8 mouse cellular contexts compared by ENCODE assay signal in the genomic region with DNA sequence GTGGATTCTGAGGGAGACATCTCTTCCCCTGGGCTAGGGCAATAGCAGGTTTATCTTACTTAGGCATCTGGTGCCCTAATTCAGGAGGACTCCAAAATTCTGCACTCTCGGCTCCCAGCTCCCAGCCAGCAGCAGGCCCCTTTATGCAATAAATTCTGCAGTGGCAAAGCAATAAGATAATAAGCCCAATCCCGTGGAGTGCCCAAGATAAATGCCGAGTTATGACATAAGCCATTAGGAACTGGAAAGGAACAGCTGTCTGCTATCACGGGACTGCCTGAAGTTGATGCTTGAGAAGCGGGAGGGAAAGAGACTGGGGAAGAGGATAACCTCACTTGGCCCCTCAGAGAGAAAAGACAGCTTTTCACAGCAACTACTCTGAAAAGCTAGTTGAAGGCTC.
A peak's percentile ranks its signal among the peaks of the same experiment; 100 is the strongest.
DNase-seq lines count a peak whose midpoint lies in the region; ATAC-seq lines count a peak whose summit lies in the region.

No protein-coding gene starts in this region.

- H3K9me3 ChIP-seq in heart, embryonic 13.5 days: no peaks in the 10 kb centered on the region
- no peaks in the 10 kb centered on the region for H3K9me3 ChIP-seq in hindbrain, embryonic 14.5 days (ENCODE audit: control insufficient read depth, low read length)
- no peaks in the 10 kb centered on the region for H3K9me3 ChIP-seq in midbrain, embryonic 13.5 days

- no peak overlapping the region for H3K9ac ChIP-seq in heart, embryonic 13.5 days
- H3K9ac ChIP-seq in hindbrain, embryonic 14.5 days: no peak overlapping the region
- no peak overlapping the region for H3K9ac ChIP-seq in midbrain, embryonic 13.5 days (replicated peaks)

- peaks cover 18% of the 10 kb centered on the region for H3K4me1 ChIP-seq in heart, embryonic 13.5 days
- peaks cover 17% of the 10 kb centered on the region; the same call in 1 of the 2 replicates for H3K4me1 ChIP-seq in hindbrain, embryonic 14.5 days (replicated peaks; ENCODE audit: control insufficient read depth, insufficient read depth, low read length)
- H3K4me1 ChIP-seq in midbrain, embryonic 13.5 days (replicated peaks): peaks cover 23% of the 10 kb centered on the region

- no peak for ATAC-seq in heart, embryonic 13.5 days (ENCODE audit: extremely low read depth, insufficient number of reproducible peaks, low FRiP score, low TSS enrichment)
- peak; percentile 76; the same call in 1 of the 2 replicates for ATAC-seq in hindbrain, embryonic 14.5 days (ENCODE audit: low FRiP score)
- ATAC-seq in midbrain, embryonic 13.5 days: peak; percentile 69
- no peak for ATAC-seq in monocyte, adult 5-6 weeks (replicated peaks; ENCODE audit: insufficient number of reproducible peaks, low FRiP score, low TSS enrichment, poor library complexity, severe bottlenecking)
- no peak for ATAC-seq in granulocyte monocyte progenitor cell, adult 5-6 weeks (replicated peaks; ENCODE audit: poor library complexity, severe bottlenecking)

- no peak overlapping the region for H3K4me3 ChIP-seq in heart, embryonic 13.5 days
- no peak overlapping the region for H3K4me3 ChIP-seq in hindbrain, embryonic 14.5 days (replicated peaks; ENCODE audit: low read length)
- no peak overlapping the region for H3K4me3 ChIP-seq in midbrain, embryonic 13.5 days (replicated peaks)

- H3K36me3 ChIP-seq in heart, embryonic 13.5 days: no peaks in the 10 kb centered on the region
- H3K36me3 ChIP-seq in hindbrain, embryonic 14.5 days (replicated peaks; ENCODE audit: control insufficient read depth, insufficient read depth): no peaks in the 10 kb centered on the region
- no peaks in the 10 kb centered on the region for H3K36me3 ChIP-seq in midbrain, embryonic 13.5 days

- no peak overlapping the region; the same call in 1 of the 2 replicates for H3K4me2 ChIP-seq in heart, embryonic 13.5 days
- H3K4me2 ChIP-seq in hindbrain, embryonic 14.5 days (replicated peaks): no peak overlapping the region
- H3K4me2 ChIP-seq in midbrain, embryonic 13.5 days (replicated peaks): no peak overlapping the region

- 16% methylated on average over 5 of the region's 5 CpGs for WGBS in heart, embryonic 13.5 days
- 28% methylated on average over 5 of the region's 5 CpGs for WGBS in hindbrain, embryonic 14.5 days
- WGBS in midbrain, embryonic 13.5 days: 31% methylated on average over 5 of the region's 5 CpGs

- no peak for DNase-seq in heart, adult 8-10 months (ENCODE audit: low spot score)
- peak; percentile 57 to 72 for DNase-seq in cerebellum, postnatal 14 days
- DNase-seq in hindbrain, embryonic 14.5 days (ENCODE audit: low spot score): peak; percentile 57
- no peak for DNase-seq in frontal cortex, adult 2 months (ENCODE audit: extremely low spot score in 1 of 2, low spot score in 1 of 2)

- H3K27me3 ChIP-seq in heart, embryonic 13.5 days (replicated peaks): no peaks in the 10 kb centered on the region
- H3K27me3 ChIP-seq in hindbrain, embryonic 14.5 days (ENCODE audit: control insufficient read depth, insufficient read depth, low read length): no peaks in the 10 kb centered on the region
- H3K27me3 ChIP-seq in midbrain, embryonic 13.5 days: no peaks in the 10 kb centered on the region

- H3K27ac ChIP-seq in heart, embryonic 13.5 days (replicated peaks): peak overlapping the region; percentile 16
- H3K27ac ChIP-seq in hindbrain, embryonic 14.5 days: 0 out of 2 replicates have a peak overlapping the region, but pooled peaks have one; percentile 20
- 0 out of 2 replicates have a peak overlapping the region, but pooled peaks have one; percentile 17 for H3K27ac ChIP-seq in midbrain, embryonic 13.5 days

Comparison
In these comparisons a context has a peak if more than half of its experiments do, and no peak if none do; other contexts are left out.
1. ATAC-seq: peak in hindbrain, embryonic 14.5 days (single experiment) and midbrain, embryonic 13.5 days (single experiment); none in heart, embryonic 13.5 days (single experiment), monocyte, adult 5-6 weeks (single experiment) and granulocyte monocyte progenitor cell, adult 5-6 weeks (single experiment).
2. DNase-seq: peak in cerebellum, postnatal 14 days (2 of 2) and hindbrain, embryonic 14.5 days (single experiment); none in heart, adult 8-10 months (single experiment) and frontal cortex, adult 2 months (0 of 2).
3. Peak in every context shown above with its lines, with median percentiles within 50 percentile points of each other: H3K27ac ChIP-seq.